Mouse (Mus musculus) embryonic fibroblast, embryonic 13.5 days (primary cell): ENCODE results near the gene Vps18. TPM values are rescaled to one million over a fixed set of nuclear protein-coding genes. Genes with fewer than 3 reads are reported as not detected.

Experiments used
- H3K27ac ChIP-seq: 2 replicates; pipeline ENCODE4 v1.5.1; 2012; ENCODE audit warnings: low read length, control low read depth, inconsistent platforms; ENCODE audit not compliant: insufficient read depth
- H3K4me1 ChIP-seq: 2 replicates; pipeline ENCODE4 v1.6.1; 2011; ENCODE audit warnings: low read length; ENCODE audit not compliant: control insufficient read depth, insufficient read depth
- H3K4me3 ChIP-seq: 2 replicates; pipeline ENCODE4 v1.5.1; 2011; ENCODE audit warnings: mild to moderate bottlenecking, control low read depth, low read length; ENCODE audit not compliant: insufficient read depth
- CTCF ChIP-seq: IDR thresholded peaks from 2 replicates; pipeline ENCODE4 v1.5.1; 2011; ENCODE audit warnings: mild to moderate bottlenecking, control low read depth, low read length, moderate library complexity, borderline replicate concordance; ENCODE audit not compliant: insufficient read depth
- POLR2A ChIP-seq: IDR thresholded peaks from 2 replicates; pipeline ENCODE4 v1.6.1; 2011; ENCODE audit warnings: low read depth, mild to moderate bottlenecking, control low read depth, low read length, moderate library complexity
- polyA plus RNA-seq: library from polyadenylated mRNA; stranded (reverse); fragments of >200 nt; gene quantifications from 2 replicates; pipeline ENCODE4 v1.2.4, GENCODE M21; 2011; ENCODE audit warnings: low read depth; ENCODE audit not compliant: missing spikeins, insufficient read length

The Vps18 gene
- polyA plus RNA-seq, 1 experiment: 11.8 TPM

DNA sequence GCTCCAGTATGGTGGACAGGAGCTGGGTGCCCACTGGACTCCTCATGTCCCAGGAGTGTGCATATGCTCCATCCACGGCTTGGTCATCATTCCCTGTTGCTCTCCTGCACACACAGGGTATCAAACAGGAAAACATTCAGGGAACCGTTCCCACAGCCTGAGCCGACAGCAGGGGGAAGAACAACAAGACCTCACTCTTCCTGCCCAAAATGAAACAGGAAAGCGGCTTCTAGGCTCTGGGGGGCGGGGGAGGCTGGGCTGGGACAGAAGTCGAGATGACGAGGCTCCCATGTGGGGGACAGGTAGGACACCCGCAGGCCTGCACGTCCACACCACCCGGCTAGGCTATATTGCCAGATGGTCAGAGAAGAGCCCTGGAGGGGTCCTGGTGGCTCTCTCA is 47.9 kb downstream of the Vps18 start:
- no peaks in the 10 kb centered on the region for H3K4me1 ChIP-seq
- TF ChIP-seq CTCF: no peak
- TF ChIP-seq POLR2A: no peak
- H3K27ac ChIP-seq: no peak overlapping the region

DNA sequence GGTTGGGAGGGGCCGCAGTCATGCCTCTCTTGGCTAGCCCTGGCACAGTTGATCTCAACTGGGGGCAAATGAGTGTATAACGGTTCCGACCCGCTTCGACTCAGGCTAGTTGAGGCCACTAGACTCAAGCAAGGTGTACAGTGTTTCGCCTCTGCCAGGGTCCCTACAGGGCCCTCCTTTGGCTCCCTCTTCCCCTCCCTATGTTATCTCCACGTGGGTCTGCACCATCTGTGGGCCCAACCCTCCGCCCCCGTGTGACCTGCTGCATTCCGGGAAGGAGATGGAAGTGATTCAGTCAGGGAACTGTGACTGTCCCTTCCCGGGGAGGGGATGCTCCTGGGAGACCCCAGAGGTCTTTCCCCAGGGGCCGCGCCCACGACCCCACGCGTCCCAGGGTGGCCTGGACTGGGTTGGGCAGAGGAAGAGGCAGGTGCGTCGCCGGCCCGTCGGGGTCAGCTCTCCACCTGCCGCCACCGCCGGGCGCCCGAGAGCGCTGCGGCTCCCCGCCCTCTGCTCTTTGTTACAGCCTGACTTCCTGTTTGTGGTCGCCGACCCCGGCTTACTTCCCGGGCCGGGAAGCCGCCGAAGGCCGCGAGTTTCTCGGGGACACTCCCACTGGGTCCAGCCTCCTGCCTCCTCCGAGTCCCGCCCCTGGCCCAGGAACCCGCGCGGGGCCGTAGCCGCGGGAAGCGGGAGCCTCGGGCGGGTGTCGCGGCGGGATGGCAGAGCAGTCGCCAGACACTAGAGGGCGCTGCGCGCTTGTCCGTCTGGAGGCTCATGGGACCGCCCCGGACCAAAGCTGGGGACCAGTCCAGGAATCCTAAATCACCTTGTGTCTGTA is 49.1 kb downstream of the Vps18 start:
- Histone ChIP-seq H3K27ac (no peak overlapping the region), H3K4me1 (no peaks in the 10 kb centered on the region), H3K4me3 (peak overlapping the region; percentile 31)
- TF ChIP-seq POLR2A (peak; percentile 33; the same call in 1 of the 2 replicates), CTCF (peak; percentile 63; the same call in 1 of the 2 replicates)

More for the DNA sequence above, 47.9 kb downstream of the Vps18 start:
- no peak overlapping the region for H3K4me3 ChIP-seq

DNA sequence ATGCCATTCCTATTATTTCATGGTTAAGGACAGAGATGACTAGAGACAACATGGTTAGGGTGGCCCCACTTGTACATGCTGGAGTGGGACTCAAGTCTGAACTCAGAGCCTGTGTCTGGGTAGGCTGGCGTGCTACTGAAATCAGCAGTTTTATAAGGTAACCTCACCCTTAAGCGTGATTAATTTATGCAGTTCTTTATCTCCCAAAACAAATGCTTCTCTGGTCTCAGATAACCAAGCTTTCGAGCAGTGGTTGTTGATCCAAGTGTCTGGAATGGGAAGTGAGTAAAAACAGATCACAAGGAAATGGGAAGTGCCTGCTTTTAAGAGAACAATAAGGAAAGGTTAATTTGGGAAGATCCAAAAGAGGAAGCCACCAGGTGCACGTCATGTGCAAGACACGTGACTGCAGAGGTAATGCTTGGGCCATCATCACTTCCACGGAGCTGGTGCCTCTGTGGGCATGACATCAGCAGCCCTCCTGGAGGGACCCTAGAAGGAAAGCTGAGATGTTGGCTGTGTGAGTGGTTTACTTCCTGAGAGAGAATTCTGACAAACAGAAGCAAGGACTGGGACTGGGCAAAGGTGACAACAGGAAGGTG is 56.1 kb downstream of the Vps18 start:
- TF ChIP-seq CTCF (no peak), POLR2A (no peak)
- Histone ChIP-seq H3K4me3 (no peak overlapping the region), H3K4me1 (no peaks in the 10 kb centered on the region; the same call in 1 of the 2 replicates), H3K27ac (no peak overlapping the region)

Other genes starting within 250 kb of the Vps18 start
- 26.6 and 33.0 TPM in 2 replicates for gene Knl1, start 241.6 kb upstream of the Vps18 start, polyA plus RNA-seq
- gene Rad51, start 175.9 kb upstream of the Vps18 start, polyA plus RNA-seq: 21.6 and 31.6 TPM in 2 replicates
- 15.8 and 18.9 TPM in 2 replicates for gene Rmdn3, start 131.7 kb upstream of the Vps18 start, polyA plus RNA-seq
- 1.9 and 3.7 TPM in 2 replicates for gene Gchfr, start 121.0 kb upstream of the Vps18 start, polyA plus RNA-seq
- gene Gm14137, start 114.2 kb upstream of the Vps18 start, polyA plus RNA-seq: 0.32 TPM in 1 of 2 replicates, not detected in the other
- 15.2 and 22.5 TPM in 2 replicates for gene Zfyve19, start 80.1 kb upstream of the Vps18 start, polyA plus RNA-seq
- 8.1 and 9.6 TPM in 2 replicates for gene Dnajc17, start 79.9 kb upstream of the Vps18 start, polyA plus RNA-seq
- not detected in 2 replicates for gene Ppp1r14d, start 58.8 kb upstream of the Vps18 start, polyA plus RNA-seq
- 0.30 TPM in 1 of 2 replicates, not detected in the other for gene Spint1, start 51.4 kb upstream of the Vps18 start, polyA plus RNA-seq
- not detected in 2 replicates for gene Rhov, start 17.5 kb upstream of the Vps18 start, polyA plus RNA-seq
- gene Dll4, start 37.0 kb downstream of the Vps18 start, polyA plus RNA-seq: not detected in 2 replicates
- 34.5 and 58.5 TPM in 2 replicates for gene Chac1, start 62.5 kb downstream of the Vps18 start, polyA plus RNA-seq
- 21.8 and 24.6 TPM in 2 replicates for gene Ino80, start 188.9 kb downstream of the Vps18 start, polyA plus RNA-seq